ENCODE assay signal across 30 mouse cellular contexts in genomic region chr5:69815356-69815755, GRCm38 (mm10).
DNase-seq lines count a peak whose midpoint lies in the region; ATAC-seq and TF ChIP-seq lines count a peak whose summit lies in the region.
"Had no signal": no experiment of that assay in that cellular context is flagged by ENCODE, and none has a peak within 500 bp of the region (broad histone marks: within the 10 kb centered on the region; RNA-seq: fewer than 3 reads in every experiment).

No protein-coding gene starts in this region.

- no peaks in the 10 kb centered on the region for H3K36me3 ChIP-seq in forebrain, embryonic 12.5 days (replicated peaks)
- no peaks in the 10 kb centered on the region for H3K36me3 ChIP-seq in forebrain, embryonic 10.5 days (replicated peaks)
- no peaks in the 10 kb centered on the region for H3K36me3 ChIP-seq in neural tube, embryonic 11.5 days (ENCODE audit: control insufficient read depth, insufficient read depth, low read length)
- no peaks in the 10 kb centered on the region for H3K36me3 ChIP-seq in neural tube, embryonic 15.5 days
- H3K36me3 ChIP-seq in hindbrain, embryonic 11.5 days (ENCODE audit: control insufficient read depth, insufficient read depth, low read length), result no peaks in the 10 kb centered on the region
- no peaks in the 10 kb centered on the region for H3K36me3 ChIP-seq in hindbrain, postnatal 0 days (ENCODE audit: insufficient read depth, low read length)
- H3K36me3 ChIP-seq: embryonic facial prominence, embryonic 13.5 days; G1E; kidney, embryonic 15.5 days; liver, embryonic 13.5 days had no signal

- no peak overlapping the region for H3K27ac ChIP-seq in forebrain, embryonic 12.5 days
- H3K27ac ChIP-seq in forebrain, embryonic 10.5 days, result no peak overlapping the region
- no peak overlapping the region for H3K27ac ChIP-seq in neural tube, embryonic 11.5 days (ENCODE audit: low read depth, low read length)
- H3K27ac ChIP-seq in neural tube, embryonic 15.5 days (replicated peaks), result no peak overlapping the region
- no peak overlapping the region for H3K27ac ChIP-seq in hindbrain, embryonic 11.5 days (ENCODE audit: low read depth, low read length)
- H3K27ac ChIP-seq in hindbrain, postnatal 0 days, result no peak overlapping the region
- H3K27ac ChIP-seq: embryonic facial prominence, embryonic 13.5 days; kidney, embryonic 15.5 days; liver, embryonic 13.5 days; stomach, postnatal 0 days had no signal

- no peaks in the 10 kb centered on the region for H3K9me3 ChIP-seq in forebrain, embryonic 12.5 days
- no peaks in the 10 kb centered on the region for H3K9me3 ChIP-seq in forebrain, embryonic 10.5 days
- no peaks in the 10 kb centered on the region for H3K9me3 ChIP-seq in neural tube, embryonic 11.5 days (ENCODE audit: control insufficient read depth, low read length)
- no peaks in the 10 kb centered on the region for H3K9me3 ChIP-seq in neural tube, embryonic 15.5 days (replicated peaks)
- no peaks in the 10 kb centered on the region for H3K9me3 ChIP-seq in hindbrain, embryonic 11.5 days (ENCODE audit: control insufficient read depth, low read length)
- no peaks in the 10 kb centered on the region for H3K9me3 ChIP-seq in hindbrain, postnatal 0 days (ENCODE audit: low read length)
- H3K9me3 ChIP-seq: embryonic facial prominence, embryonic 13.5 days; kidney, embryonic 15.5 days had no signal

- DNase-seq in forebrain, embryonic 10.5 days (ENCODE audit: extremely low spot score, low spot score), result no peak
- peak; percentile 15 for DNase-seq in neural tube, embryonic 11.5 days (ENCODE audit: low spot score)
- no peak for DNase-seq in hindbrain, embryonic 11.5 days (ENCODE audit: low spot score)
- DNase-seq in hindbrain, postnatal 0 days (ENCODE audit: low spot score), result peak; percentile 38
- DNase-seq in thymus, postnatal 14 days, result no peak
- no peak for DNase-seq in heart, postnatal 25 days (ENCODE audit: low spot score)
- DNase-seq: adrenal gland, adult 8-10 months; B cell, adult 2 months; cerebellum, adult 18-20 months; cerebellum, postnatal 36 days; gastrocnemius, postnatal 10 days; heart, adult 11 months; kidney, adult 11 months; kidney, postnatal 36 days; liver, embryonic 13.5 days; lung, adult 2 months; right cerebral cortex, postnatal 14 days; thymus, adult 2 months had no signal

- intact Hi-C loops in heart, postnatal 25 days (cut with DNase I), result no loop called here

- WGBS in forebrain, embryonic 12.5 days, result 9% methylated on average over 1 of the region's 1 CpGs
- WGBS in forebrain, embryonic 10.5 days, result 26% methylated on average over 1 of the region's 1 CpGs
- WGBS in neural tube, embryonic 11.5 days, result 18% methylated on average over 1 of the region's 1 CpGs
- 17% methylated on average over 1 of the region's 1 CpGs for WGBS in neural tube, embryonic 15.5 days
- WGBS in hindbrain, embryonic 11.5 days, result 13% methylated on average over 1 of the region's 1 CpGs
- 26% methylated on average over 1 of the region's 1 CpGs for WGBS in hindbrain, postnatal 0 days

- peaks cover 6% of the 10 kb centered on the region; the same call in 1 of the 2 replicates for H3K4me1 ChIP-seq in forebrain, embryonic 12.5 days
- H3K4me1 ChIP-seq in forebrain, embryonic 10.5 days, result peaks cover 14% of the 10 kb centered on the region
- H3K4me1 ChIP-seq in neural tube, embryonic 11.5 days (ENCODE audit: control insufficient read depth, insufficient read depth, low read length), result no peaks in the 10 kb centered on the region; the same call in 1 of the 2 replicates
- no peaks in the 10 kb centered on the region for H3K4me1 ChIP-seq in neural tube, embryonic 15.5 days
- peaks cover 3% of the 10 kb centered on the region; the same call in 1 of the 2 replicates for H3K4me1 ChIP-seq in hindbrain, embryonic 11.5 days (replicated peaks; ENCODE audit: control insufficient read depth, insufficient read depth, low read length)
- no peaks in the 10 kb centered on the region for H3K4me1 ChIP-seq in hindbrain, postnatal 0 days (ENCODE audit: insufficient read depth, low read length)
- H3K4me1 ChIP-seq: embryonic facial prominence, embryonic 13.5 days; kidney, embryonic 15.5 days; liver, embryonic 13.5 days had no signal

- ATAC-seq in forebrain, embryonic 12.5 days (ENCODE audit: low FRiP score), result 0 out of 2 replicates have a peak, but pooled peaks have one; percentile 20
- no peak for ATAC-seq in neural tube, embryonic 11.5 days (ENCODE audit: insufficient read depth, low FRiP score, low TSS enrichment)
- no peak for ATAC-seq in neural tube, embryonic 15.5 days (ENCODE audit: low FRiP score)
- ATAC-seq in hindbrain, embryonic 11.5 days (ENCODE audit: low FRiP score), result 0 out of 2 replicates have a peak, but pooled peaks have one; percentile 52
- ATAC-seq in hindbrain, postnatal 0 days, result peak; percentile 72; the same call in 1 of the 2 replicates
- ATAC-seq: forebrain, embryonic 16.5 days; Patski had no signal

- no peak for TF ChIP-seq CTCF in hindbrain, postnatal 0 days (IDR thresholded peaks at IDR 0.05; ENCODE audit: low read depth)

- no peak overlapping the region for H3K9ac ChIP-seq in forebrain, embryonic 12.5 days
- no peak overlapping the region for H3K9ac ChIP-seq in neural tube, embryonic 11.5 days (ENCODE audit: low read length)
- no peak overlapping the region for H3K9ac ChIP-seq in neural tube, embryonic 15.5 days (replicated peaks)
- H3K9ac ChIP-seq in hindbrain, embryonic 11.5 days (ENCODE audit: low read depth, low read length), result no peak overlapping the region
- no peak overlapping the region for H3K9ac ChIP-seq in hindbrain, postnatal 0 days (replicated peaks; ENCODE audit: low read length)
- H3K9ac ChIP-seq: embryonic facial prominence, embryonic 13.5 days; kidney, embryonic 15.5 days; liver, embryonic 13.5 days had no signal

- H3K4me3 ChIP-seq in forebrain, embryonic 12.5 days (replicated peaks), result no peak overlapping the region
- no peak overlapping the region for H3K4me3 ChIP-seq in forebrain, embryonic 10.5 days
- no peak overlapping the region for H3K4me3 ChIP-seq in neural tube, embryonic 11.5 days (ENCODE audit: low read depth, low read length)
- H3K4me3 ChIP-seq in neural tube, embryonic 15.5 days (replicated peaks), result no peak overlapping the region
- no peak overlapping the region for H3K4me3 ChIP-seq in hindbrain, embryonic 11.5 days (ENCODE audit: low read depth, low read length)
- no peak overlapping the region for H3K4me3 ChIP-seq in hindbrain, postnatal 0 days (ENCODE audit: low read length)
- H3K4me3 ChIP-seq: embryonic facial prominence, embryonic 13.5 days; erythroblast, embryonic 14.5 days; kidney, embryonic 15.5 days; liver, embryonic 13.5 days; myocyte had no signal

- no peaks in the 10 kb centered on the region for H3K27me3 ChIP-seq in forebrain, embryonic 12.5 days
- no peaks in the 10 kb centered on the region for H3K27me3 ChIP-seq in forebrain, embryonic 10.5 days (ENCODE audit: poor library complexity, severe bottlenecking)
- no peaks in the 10 kb centered on the region for H3K27me3 ChIP-seq in neural tube, embryonic 11.5 days (ENCODE audit: control insufficient read depth, insufficient read depth, low read length)
- no peaks in the 10 kb centered on the region for H3K27me3 ChIP-seq in neural tube, embryonic 15.5 days (replicated peaks)
- no peaks in the 10 kb centered on the region for H3K27me3 ChIP-seq in hindbrain, embryonic 11.5 days (ENCODE audit: control insufficient read depth, insufficient read depth, low read length)
- H3K27me3 ChIP-seq in hindbrain, postnatal 0 days (ENCODE audit: insufficient read depth, low read length), result no peaks in the 10 kb centered on the region
- H3K27me3 ChIP-seq: CH12.LX; embryonic facial prominence, embryonic 13.5 days; kidney, embryonic 15.5 days; liver, embryonic 13.5 days; Patski had no signal

- no peak overlapping the region for H3K4me2 ChIP-seq in forebrain, embryonic 12.5 days
- no peak overlapping the region for H3K4me2 ChIP-seq in neural tube, embryonic 11.5 days (ENCODE audit: low read depth)
- no peak overlapping the region for H3K4me2 ChIP-seq in neural tube, embryonic 15.5 days
- H3K4me2 ChIP-seq in hindbrain, embryonic 11.5 days (replicated peaks; ENCODE audit: low read depth, low read length), result no peak overlapping the region
- H3K4me2 ChIP-seq in hindbrain, postnatal 0 days (ENCODE audit: low read depth, low read length), result no peak overlapping the region
- H3K4me2 ChIP-seq: embryonic facial prominence, embryonic 13.5 days; heart, embryonic 11.5 days; kidney, embryonic 15.5 days; liver, embryonic 13.5 days had no signal

Comparison
In these comparisons a context has a peak if more than half of its experiments do, and no peak if none do; other contexts are left out.
1. DNase-seq: peak in neural tube, embryonic 11.5 days (single experiment) and hindbrain, postnatal 0 days (single experiment); none in forebrain, embryonic 10.5 days (single experiment), hindbrain, embryonic 11.5 days (single experiment), thymus, postnatal 14 days (single experiment) and heart, postnatal 25 days (single experiment).
2. ATAC-seq: peak in forebrain, embryonic 12.5 days (single experiment), hindbrain, embryonic 11.5 days (single experiment) and hindbrain, postnatal 0 days (single experiment); none in neural tube, embryonic 11.5 days (single experiment) and neural tube, embryonic 15.5 days (single experiment).